Mouse (Mus musculus): ENCODE data around the gene Pwp2.
"Not testable (repeated sequence)": the region's sequence is repeated elsewhere in the genome, so short reads cannot be mapped to it uniquely, and the experiment has no call there.

Gene Pwp2

GRCm38 (mm10) chr10:78148834-78149766 is 35.8 kb downstream of the Pwp2 start:
- in situ Hi-C loops (cut with MboI; ENCODE audit: unreplicated experiment in 2 of 2) = loop anchor here in 1 of 2 experiments (10.0 kb wide), 1 partner anchor 64 kb away; no protein-coding TSS in a partner anchor

DNA sequence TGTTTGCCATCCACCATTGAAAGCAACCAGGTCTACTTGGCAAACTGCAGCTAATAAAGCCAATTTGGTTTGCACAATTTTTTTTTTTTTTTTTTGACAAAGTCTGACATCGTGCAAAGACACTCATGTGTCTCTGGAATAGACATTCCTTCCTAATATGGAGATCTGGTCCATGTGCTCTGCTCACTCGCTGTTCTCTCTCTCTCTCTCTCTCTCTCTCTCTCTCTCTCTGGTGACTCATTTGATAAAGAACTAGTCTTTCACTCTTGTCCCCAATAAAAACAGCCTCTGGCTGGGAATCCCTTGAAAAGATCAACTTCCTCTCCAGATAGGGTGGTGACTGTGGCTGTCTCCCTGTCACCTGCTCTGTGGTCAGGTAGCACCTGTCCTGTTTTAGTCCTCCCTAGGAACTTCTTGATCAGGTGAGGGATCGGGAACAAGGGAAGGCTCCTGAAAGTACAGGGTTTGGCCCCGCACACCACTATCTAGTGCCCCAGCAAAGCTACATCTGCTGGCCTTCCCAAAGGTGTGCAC is 37.0 kb downstream of the Pwp2 start:
- in situ Hi-C loops (cut with MboI; ENCODE audit: unreplicated experiment in 2 of 2) = loop anchor here in 1 of 2 experiments (10.0 kb wide), 1 partner anchor 63 kb away; no protein-coding TSS in a partner anchor

DNA sequence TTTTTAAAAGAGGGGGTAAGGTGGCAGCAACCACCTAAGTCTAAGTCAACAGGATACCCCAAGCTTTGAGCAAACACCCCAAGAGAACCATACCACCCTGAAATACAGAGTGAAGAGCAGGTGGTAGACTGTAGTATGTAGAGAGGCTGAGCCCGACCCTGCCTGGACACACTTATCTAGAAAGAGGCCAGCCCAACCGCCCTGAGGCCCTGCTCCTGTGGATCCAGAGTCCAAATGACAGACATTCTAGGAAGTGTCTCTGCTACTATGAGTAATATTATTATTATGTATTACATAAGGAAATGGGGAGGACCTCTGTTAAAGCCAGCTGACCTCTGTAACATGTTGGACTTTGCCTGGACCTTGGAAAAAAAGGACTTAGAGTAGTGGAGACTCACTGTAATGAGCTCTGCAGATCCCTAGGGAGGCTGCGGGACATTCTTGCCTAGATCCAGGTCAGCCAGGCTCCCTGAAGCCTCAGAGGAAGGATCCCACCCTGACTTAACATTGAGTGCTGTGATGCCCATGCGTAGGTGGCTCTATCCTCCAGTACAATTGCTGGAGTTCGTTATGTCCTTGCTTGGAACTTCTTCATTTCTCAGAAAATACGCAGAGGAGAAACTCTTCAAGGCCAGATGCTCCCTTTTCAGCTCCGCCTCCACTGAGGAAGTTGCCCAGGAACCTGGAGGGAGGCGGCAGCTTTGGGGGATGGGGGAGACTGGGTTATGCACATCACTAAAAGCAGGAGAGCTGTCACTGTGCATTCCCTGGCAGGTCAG is 41.0 kb downstream of the Pwp2 start:
- in situ Hi-C loops (cut with MboI; ENCODE audit: unreplicated experiment in 2 of 2) = loop anchor here in 1 of 2 experiments (10.0 kb wide), 1 partner anchor 59 kb away; no protein-coding TSS in a partner anchor

GRCm38 (mm10) chr10:78140843-78141242 is 44.1 kb downstream of the Pwp2 start:
- in situ Hi-C loops (cut with MboI; ENCODE audit: unreplicated experiment in 2 of 2) = loop anchor here in 1 of 2 experiments (10.0 kb wide), 1 partner anchor 56 kb away; no protein-coding TSS in a partner anchor

DNA sequence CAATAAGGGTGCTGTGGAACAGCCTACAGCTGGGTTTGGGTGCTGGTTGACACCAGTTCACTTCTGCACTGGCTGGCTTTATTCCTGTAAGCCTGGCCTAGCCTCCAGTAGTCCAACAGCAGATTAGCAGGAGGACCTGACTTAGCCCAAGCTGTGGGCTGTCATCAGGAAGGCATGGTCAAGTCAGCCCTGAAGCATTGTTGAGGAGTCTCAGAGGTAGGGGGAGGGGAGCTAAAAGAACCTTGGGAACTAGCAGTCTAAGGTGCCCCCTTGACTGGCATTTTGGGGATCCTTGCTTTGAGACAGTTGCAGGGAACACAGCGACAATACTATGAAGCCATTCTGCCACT is 44.7 kb downstream of the Pwp2 start:
- in situ Hi-C loops (cut with MboI; ENCODE audit: unreplicated experiment in 2 of 2) = loop anchor here in 1 of 2 experiments (10.0 kb wide), 1 partner anchor 55 kb away; no protein-coding TSS in a partner anchor

GRCm38 (mm10) chr10:78139572-78140250 is 45.2 kb downstream of the Pwp2 start:
- in situ Hi-C loops (cut with MboI; ENCODE audit: unreplicated experiment in 2 of 2) = loop anchor here in 1 of 2 experiments (10.0 kb wide), 1 partner anchor 55 kb away; no protein-coding TSS in a partner anchor

- in situ Hi-C loops (cut with MboI; ENCODE audit: unreplicated experiment in 2 of 2) = no loop called here
Observed at GRCm38 (mm10) chr10:78138812-78139523, 46.0 kb downstream of the Pwp2 start.

GRCm38 (mm10) chr10:78137191-78137590 is 47.8 kb downstream of the Pwp2 start:
- in situ Hi-C loops (cut with MboI; ENCODE audit: unreplicated experiment in 2 of 2) = no loop called here

DNA sequence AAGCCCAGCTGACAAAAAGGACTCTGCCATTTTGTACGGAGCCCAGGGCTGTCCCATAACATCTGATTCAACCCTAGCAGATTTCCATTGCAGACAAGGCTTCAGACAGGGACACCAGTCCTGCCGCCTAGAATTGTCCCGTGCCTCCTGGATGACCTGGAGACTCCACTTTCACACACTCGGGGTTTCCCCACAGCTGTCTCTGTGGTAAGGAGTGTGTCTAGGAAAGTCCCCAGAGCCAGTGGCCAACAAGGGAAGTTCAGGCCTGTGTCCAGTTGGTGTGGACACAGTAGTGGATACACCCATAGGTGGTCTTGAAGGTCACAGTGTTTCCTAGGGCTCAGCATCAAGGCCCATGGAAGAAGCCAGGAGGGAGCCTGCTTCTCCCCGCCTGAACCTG is 49.0 kb downstream of the Pwp2 start:
- in situ Hi-C loops (cut with MboI; ENCODE audit: unreplicated experiment in 2 of 2) = no loop called here

DNA sequence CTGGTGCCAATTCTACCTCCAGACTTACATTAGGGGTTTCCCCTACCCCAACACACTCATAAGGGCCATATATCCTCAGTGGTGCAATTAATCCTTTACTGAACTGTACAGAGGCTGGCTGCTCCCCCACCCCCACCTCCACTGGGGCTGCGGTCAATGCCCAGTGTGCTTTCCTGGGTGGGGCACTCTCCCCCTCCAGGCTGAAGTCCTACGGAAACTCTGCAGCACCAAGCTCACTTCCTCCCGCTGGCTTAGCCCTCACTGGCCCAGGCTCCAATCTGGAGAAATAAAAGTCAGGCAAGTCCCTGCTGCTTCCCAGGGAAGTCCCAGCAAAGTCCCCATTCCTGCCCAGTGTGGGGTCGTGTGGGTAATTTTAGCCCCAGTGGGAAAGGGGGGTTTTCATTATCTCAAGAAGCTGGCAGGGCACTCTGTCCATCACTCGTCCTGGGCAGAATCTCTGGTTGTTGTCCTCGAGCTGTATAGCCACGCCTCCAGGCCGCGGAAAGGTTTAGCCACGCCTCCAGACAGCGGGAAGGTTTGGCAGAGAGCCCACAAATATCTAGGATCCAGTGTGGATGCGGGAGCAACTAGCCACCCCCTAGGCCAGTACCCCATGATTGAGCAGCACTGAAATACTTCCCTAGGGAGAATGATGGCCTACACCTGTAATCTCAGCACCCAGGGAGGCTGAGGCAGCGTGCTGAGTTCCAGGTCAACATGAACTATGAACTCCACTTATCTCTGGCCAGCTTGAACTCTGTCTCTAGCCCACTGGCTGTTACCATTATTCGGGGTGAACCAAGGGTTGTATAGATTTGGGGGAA is 49.8 kb downstream of the Pwp2 start:
- in situ Hi-C loops (cut with MboI; ENCODE audit: unreplicated experiment in 2 of 2) = no loop called here

DNA sequence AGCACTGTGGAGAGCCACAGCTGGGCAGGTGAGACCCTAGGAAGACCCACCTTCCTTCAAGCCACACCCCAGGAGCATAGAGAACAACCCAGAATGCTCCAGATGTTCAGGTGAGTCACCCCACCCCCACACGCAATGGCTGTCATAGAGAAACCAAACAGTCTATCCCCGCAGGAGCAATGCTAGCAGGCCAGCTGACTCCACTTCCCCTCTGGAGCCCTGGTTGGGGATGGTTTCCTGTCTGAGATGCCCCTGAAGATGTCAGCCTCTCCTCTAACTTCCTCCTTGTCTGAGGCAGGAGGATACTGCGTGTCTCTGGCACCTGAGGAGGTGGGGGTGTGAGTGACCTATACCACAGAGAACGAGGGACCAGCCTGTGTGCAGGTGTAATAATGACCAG is 50.5 kb downstream of the Pwp2 start:
- in situ Hi-C loops (cut with MboI; ENCODE audit: unreplicated experiment in 2 of 2) = no loop called here

DNA sequence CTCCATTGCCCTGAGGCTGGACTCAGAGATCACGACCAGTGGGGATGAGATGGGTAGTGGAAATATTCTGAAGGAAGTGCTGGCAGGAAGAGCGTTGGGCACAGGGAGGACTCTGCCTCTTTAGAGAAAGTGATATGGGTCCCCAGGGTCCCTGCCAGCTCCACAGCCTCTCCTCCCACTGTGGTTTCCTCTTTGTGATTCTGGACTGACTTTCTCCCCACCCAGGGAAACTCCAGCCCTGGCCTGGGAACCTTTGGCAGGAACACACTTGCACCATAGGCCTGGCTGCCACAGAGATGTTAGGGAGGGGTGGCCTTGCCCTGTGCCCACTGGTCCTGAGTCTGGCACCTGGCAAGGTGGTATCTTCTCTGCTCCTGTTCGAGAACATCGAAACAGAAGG is 55.0 kb downstream of the Pwp2 start:
- in situ Hi-C loops (cut with MboI; ENCODE audit: unreplicated experiment in 2 of 2) = no loop called here

GRCm38 (mm10) chr10:78129423-78129822 is 55.5 kb downstream of the Pwp2 start:
- in situ Hi-C loops (cut with MboI; ENCODE audit: unreplicated experiment in 2 of 2) = no loop called here

GRCm38 (mm10) chr10:78128647-78129046 is 56.3 kb downstream of the Pwp2 start:
- in situ Hi-C loops (cut with MboI; ENCODE audit: unreplicated experiment in 2 of 2) = no loop called here

GRCm38 (mm10) chr10:78127931-78128330 is 57.0 kb downstream of the Pwp2 start:
- in situ Hi-C loops (cut with MboI; ENCODE audit: unreplicated experiment in 2 of 2) = no loop called here

DNA sequence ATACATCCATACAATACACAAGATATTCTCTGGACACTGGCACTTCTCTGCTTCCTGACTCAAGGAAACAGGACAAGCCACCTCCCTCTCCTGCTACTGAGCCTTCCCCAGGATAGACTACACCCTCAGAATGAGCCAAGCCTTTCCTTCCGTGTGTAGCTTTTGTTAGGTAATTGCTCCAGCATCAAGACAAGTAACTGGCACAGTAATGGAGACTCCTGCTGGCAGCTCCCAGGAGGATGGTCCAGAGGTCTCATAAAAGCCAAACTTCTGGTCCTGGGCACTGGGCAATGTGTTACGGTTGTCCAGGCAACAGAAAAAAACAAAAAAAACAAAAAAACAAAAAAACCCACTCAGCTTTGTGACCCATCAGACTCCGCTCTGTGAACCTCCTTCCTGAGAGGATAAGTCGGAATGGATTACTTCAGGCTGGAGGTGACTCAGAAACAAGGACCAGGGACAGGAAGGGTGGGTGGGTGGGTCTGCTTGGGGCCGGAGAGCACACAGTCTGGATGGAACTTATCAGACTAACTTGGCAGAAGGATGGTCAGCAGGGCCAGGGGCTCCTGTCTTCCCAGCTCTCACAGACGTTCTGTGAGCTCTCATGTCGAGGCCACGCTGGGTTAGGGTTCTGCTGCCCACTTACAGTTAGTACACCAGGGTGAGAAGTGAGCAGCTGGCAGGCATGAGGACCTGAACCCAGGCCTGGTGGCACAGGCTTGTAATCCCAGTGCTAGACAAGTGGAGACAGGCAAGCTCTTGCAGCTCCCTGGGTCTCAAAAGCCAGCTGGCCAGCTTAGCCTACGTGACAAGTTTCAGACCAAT is 57.7 kb downstream of the Pwp2 start:
- in situ Hi-C loops (cut with MboI; ENCODE audit: unreplicated experiment in 2 of 2) = no loop called here

DNA sequence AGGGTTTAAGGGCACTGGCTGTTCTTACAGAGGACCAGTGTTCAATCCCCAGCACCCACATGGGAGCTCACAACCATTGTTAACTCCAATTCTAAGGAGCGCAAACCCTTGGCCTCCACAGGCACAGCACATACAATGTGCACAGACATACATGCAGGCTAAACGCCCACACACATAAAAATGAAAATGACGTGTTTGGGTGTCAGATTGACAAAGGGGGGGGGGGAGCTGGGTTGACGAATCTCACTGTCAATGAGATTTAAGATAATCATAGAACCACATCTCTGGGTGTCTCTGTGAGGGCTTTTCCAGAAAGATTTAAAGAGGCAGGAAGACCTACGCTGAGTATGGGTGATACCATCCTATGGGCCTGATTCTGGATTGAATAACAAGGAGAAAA is 58.6 kb downstream of the Pwp2 start:
- in situ Hi-C loops (cut with MboI; ENCODE audit: unreplicated experiment in 2 of 2) = no loop called here

DNA sequence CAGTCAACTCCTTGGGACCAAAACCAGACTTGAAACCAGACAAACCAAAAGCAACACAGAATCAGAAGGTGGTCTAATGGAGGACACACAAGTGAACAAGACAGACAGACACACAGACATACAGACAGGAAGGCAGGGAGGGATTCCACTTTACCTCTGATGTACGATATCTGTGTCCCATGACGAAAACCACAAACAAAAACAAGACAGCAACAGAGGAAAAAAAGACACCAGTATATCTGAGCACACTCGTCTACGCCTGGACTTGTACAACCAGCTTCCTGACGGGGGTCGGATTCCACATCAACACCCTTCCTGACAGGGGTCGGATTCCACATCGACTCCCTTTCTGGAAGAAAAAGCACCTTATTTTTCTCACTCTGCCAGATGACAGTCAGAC is 59.9 kb downstream of the Pwp2 start:
- in situ Hi-C loops (cut with MboI; ENCODE audit: unreplicated experiment in 2 of 2) = not testable (repeated sequence)

Measured in v-Abl transformed pro-B cells (cell line).